Mouse (Mus musculus): ENCODE measurements around the gene Trio. TPM values are rescaled to one million over a fixed set of nuclear protein-coding genes. Genes with fewer than 3 reads are reported as not detected.

Trio gene
- total and polyA plus RNA-seq, 3 experiments: 0.66 TPM; not detected in 2

DNA sequence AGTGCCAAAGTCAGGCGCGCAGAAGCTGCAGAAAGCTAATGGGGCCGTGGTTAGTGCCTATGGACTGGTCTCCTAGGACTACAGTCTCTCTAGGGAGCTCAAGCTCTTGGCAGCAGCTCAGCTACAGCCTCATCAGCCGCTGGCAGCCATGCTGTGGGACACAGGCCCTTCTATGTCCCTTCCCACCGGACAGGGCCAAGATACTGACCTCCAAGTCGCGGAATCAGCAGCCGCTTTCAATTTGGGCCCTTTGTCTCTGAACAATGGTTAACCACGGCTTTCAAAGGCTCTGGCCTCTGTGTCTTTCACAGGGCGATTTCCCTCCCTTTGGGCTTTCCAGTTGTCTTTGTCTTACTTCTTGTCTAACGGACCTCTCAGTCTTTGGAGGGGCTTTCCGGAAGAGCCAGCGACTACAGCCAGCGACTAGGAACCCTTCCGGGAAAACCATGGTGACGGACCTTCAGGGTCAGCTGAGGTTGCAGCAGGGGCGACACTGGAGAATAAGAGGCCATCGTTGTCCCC lies 25.5 kb upstream of the Trio start:
- Histone ChIP-seq H3K27me3 (ENCODE audit: insufficient read depth, low read length) (no peaks in the 10 kb centered on the region), H3K4me1 (ENCODE audit: insufficient read depth, low read depth, low read length) (no peaks in the 10 kb centered on the region), H3K4me3 (ENCODE audit: low read depth, low read length) (no peak overlapping the region), H3K9me3 (replicated peaks) (peaks cover 32% of the 10 kb centered on the region), H3K36me3 (replicated peaks) (no peaks in the 10 kb centered on the region)
- DNase-seq (ENCODE audit: low spot score): no peak
- no peak for ATAC-seq (ENCODE audit: extremely low read depth, insufficient number of reproducible peaks, low FRiP score, poor library complexity, severe bottlenecking)
- TF ChIP-seq GATA1 (IDR thresholded peaks at IDR 0.05; ENCODE audit: borderline replicate concordance, low read length) (no peak), POLR2AphosphoS5 (IDR thresholded peaks at IDR 0.05; ENCODE audit: insufficient replicate concordance, low read depth, low read length) (no peak), TAL1 (conservative IDR thresholded peaks at IDR 0.05; ENCODE audit: low read depth, low read length) (no peak), GATA2 (IDR thresholded peaks at IDR 0.05; ENCODE audit: borderline replicate concordance, low read depth, low read length) (no peak), CTCF (IDR thresholded peaks at IDR 0.05; ENCODE audit: low read depth, low read length) (no peak)

DNA sequence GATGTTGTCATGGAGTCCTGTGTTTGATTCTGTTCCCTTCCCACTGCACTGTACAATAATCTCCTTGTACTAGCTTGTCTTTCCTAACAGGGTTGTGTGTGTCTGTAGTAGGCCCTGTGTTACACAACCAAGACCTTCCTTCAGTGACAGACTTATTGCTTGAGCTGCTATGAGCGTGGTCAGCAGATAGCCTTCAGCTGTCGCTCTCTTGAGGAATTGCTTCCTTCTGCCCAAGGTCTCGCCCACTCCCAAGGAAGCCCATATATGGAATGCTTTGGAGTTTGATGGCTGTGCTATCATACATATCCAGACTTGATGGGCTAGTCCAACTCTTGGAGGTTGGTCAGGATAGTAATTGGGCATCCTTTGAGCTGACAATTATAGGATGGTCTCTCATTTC lies 22.1 kb upstream of the Trio start:
- H3K36me3 ChIP-seq (replicated peaks): no peaks in the 10 kb centered on the region
- DNase-seq (ENCODE audit: low spot score) (no peak), ATAC-seq (ENCODE audit: extremely low read depth, insufficient number of reproducible peaks, low FRiP score, poor library complexity, severe bottlenecking) (no peak)
- no peak overlapping the region for H3K4me3 ChIP-seq (ENCODE audit: low read depth, low read length)
- no peaks in the 10 kb centered on the region for H3K4me1 ChIP-seq (ENCODE audit: insufficient read depth, low read depth, low read length)
- peaks cover 37% of the 10 kb centered on the region for H3K9me3 ChIP-seq (replicated peaks)
- no peaks in the 10 kb centered on the region for H3K27me3 ChIP-seq (ENCODE audit: insufficient read depth, low read length)
- TF ChIP-seq GATA1 (IDR thresholded peaks at IDR 0.05; ENCODE audit: borderline replicate concordance, low read length): no peak
- no peak for TF ChIP-seq POLR2AphosphoS5 (IDR thresholded peaks at IDR 0.05; ENCODE audit: insufficient replicate concordance, low read depth, low read length)
- no peak for TF ChIP-seq TAL1 (conservative IDR thresholded peaks at IDR 0.05; ENCODE audit: low read depth, low read length)
- no peak for TF ChIP-seq GATA2 (IDR thresholded peaks at IDR 0.05; ENCODE audit: borderline replicate concordance, low read depth, low read length)
- no peak for TF ChIP-seq CTCF (IDR thresholded peaks at IDR 0.05; ENCODE audit: low read depth, low read length)

DNA sequence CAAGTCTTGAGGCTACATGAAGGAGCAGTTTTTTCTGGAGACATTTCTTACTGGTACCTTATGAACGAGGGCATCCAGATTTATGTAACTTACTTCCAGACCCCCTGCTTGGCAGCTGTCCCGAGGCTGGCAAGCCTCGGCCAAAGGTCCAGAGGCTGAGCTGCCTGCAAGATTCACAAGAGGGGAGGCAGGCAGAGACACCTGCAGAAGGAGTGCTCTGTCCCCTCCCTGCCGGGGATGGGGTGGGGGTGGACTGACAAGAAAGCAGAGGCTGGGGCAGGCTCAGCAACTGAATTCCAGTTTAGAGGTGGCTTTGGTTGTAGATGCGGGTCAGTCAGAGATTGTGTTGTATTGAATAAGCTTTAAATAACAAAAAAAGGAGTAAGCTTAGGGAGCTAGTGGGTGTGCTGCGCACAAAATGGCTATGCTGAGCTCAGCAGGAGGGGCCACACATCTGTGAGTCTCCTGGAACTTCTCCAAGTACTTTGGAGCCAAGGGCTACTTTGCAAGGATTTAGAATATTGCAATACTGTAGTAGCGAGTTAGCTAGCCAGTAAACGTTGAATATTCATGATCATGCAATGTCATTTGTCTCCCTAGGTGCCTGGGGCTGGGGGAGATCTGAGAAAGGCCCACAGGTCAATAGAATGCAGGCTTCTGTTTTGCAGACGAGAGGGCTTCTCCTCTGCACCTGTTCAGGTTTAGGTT lies 15.7 kb upstream of the Trio start:
- ATAC-seq (ENCODE audit: extremely low read depth, insufficient number of reproducible peaks, low FRiP score, poor library complexity, severe bottlenecking) (no peak), DNase-seq (ENCODE audit: low spot score) (no peak)
- TF ChIP-seq GATA1 (IDR thresholded peaks at IDR 0.05; ENCODE audit: borderline replicate concordance, low read length) (no peak), GATA2 (IDR thresholded peaks at IDR 0.05; ENCODE audit: borderline replicate concordance, low read depth, low read length) (no peak), TAL1 (conservative IDR thresholded peaks at IDR 0.05; ENCODE audit: low read depth, low read length) (no peak), CTCF (IDR thresholded peaks at IDR 0.05; ENCODE audit: low read depth, low read length) (no peak), POLR2AphosphoS5 (IDR thresholded peaks at IDR 0.05; ENCODE audit: insufficient replicate concordance, low read depth, low read length) (no peak)
- no peak overlapping the region for H3K4me3 ChIP-seq (ENCODE audit: low read depth, low read length)
- no peaks in the 10 kb centered on the region for H3K4me1 ChIP-seq (ENCODE audit: insufficient read depth, low read depth, low read length)
- H3K27me3 ChIP-seq (ENCODE audit: insufficient read depth, low read length): no peaks in the 10 kb centered on the region
- peaks cover 43% of the 10 kb centered on the region for H3K9me3 ChIP-seq (replicated peaks)
- no peaks in the 10 kb centered on the region for H3K36me3 ChIP-seq (replicated peaks)

DNA sequence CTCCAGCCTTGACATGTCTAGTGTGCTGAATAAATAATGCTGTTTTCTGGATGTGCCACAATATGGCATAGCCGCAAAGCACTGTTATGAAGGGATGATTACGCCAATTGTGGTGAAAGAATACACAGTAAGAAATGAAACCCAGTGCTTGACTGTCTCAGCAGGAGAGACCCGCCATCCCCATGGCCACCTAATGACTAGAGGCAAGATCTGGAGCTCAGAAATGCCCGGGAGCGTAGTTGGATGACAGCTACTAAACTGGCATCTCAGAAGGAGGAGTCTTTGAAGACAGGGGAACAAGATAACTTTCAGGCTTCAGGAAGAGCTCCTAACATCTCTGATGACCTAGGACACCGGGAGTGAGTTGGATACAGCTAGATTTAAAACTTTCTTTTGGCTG lies 12.0 kb upstream of the Trio start:
- ATAC-seq (ENCODE audit: extremely low read depth, insufficient number of reproducible peaks, low FRiP score, poor library complexity, severe bottlenecking) (no peak), DNase-seq (ENCODE audit: low spot score) (no peak)
- Histone ChIP-seq H3K4me3 (ENCODE audit: low read depth, low read length) (no peak overlapping the region), H3K36me3 (replicated peaks) (no peaks in the 10 kb centered on the region), H3K27me3 (ENCODE audit: insufficient read depth, low read length) (no peaks in the 10 kb centered on the region), H3K9me3 (replicated peaks) (peaks cover 50% of the 10 kb centered on the region), H3K4me1 (ENCODE audit: insufficient read depth, low read depth, low read length) (no peaks in the 10 kb centered on the region)
- TF ChIP-seq TAL1 (conservative IDR thresholded peaks at IDR 0.05; ENCODE audit: low read depth, low read length) (no peak), GATA2 (IDR thresholded peaks at IDR 0.05; ENCODE audit: borderline replicate concordance, low read depth, low read length) (no peak), POLR2AphosphoS5 (IDR thresholded peaks at IDR 0.05; ENCODE audit: insufficient replicate concordance, low read depth, low read length) (no peak)

DNA sequence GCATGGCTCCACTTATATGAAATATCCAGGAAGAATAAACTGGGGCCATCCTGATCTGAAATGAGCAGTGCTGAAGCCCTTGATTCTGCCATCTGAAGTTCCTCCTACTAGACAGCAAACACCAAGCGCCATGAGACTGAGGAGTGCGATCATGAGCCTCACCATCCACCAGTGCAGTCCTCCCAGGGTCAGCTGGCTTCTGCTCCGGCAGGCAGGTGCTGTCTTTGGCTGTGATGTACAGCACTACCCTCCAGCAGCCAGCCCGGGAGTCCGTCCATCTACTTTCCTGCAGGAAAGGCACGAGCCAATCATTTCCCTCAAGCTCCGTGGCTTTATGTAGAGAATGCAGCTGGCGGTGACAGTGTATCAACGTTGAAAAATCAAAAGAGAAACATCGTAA lies 10.0 kb upstream of the Trio start:
- Histone ChIP-seq H3K9me3 (replicated peaks) (peaks cover 44% of the 10 kb centered on the region), H3K36me3 (replicated peaks) (no peaks in the 10 kb centered on the region), H3K4me3 (ENCODE audit: low read depth, low read length) (no peak overlapping the region), H3K27me3 (ENCODE audit: insufficient read depth, low read length) (no peaks in the 10 kb centered on the region), H3K4me1 (ENCODE audit: insufficient read depth, low read depth, low read length) (no peaks in the 10 kb centered on the region)
- ATAC-seq (ENCODE audit: extremely low read depth, insufficient number of reproducible peaks, low FRiP score, poor library complexity, severe bottlenecking): no peak
- no peak for TF ChIP-seq GATA2 (IDR thresholded peaks at IDR 0.05; ENCODE audit: borderline replicate concordance, low read depth, low read length)
- TF ChIP-seq CTCF (IDR thresholded peaks at IDR 0.05; ENCODE audit: low read depth, low read length): no peak
- no peak for TF ChIP-seq TAL1 (conservative IDR thresholded peaks at IDR 0.05; ENCODE audit: low read depth, low read length)
- no peak for TF ChIP-seq POLR2AphosphoS5 (IDR thresholded peaks at IDR 0.05; ENCODE audit: insufficient replicate concordance, low read depth, low read length)
- no peak for TF ChIP-seq GATA1 (IDR thresholded peaks at IDR 0.05; ENCODE audit: borderline replicate concordance, low read length)
- DNase-seq (ENCODE audit: low spot score): no peak

DNA sequence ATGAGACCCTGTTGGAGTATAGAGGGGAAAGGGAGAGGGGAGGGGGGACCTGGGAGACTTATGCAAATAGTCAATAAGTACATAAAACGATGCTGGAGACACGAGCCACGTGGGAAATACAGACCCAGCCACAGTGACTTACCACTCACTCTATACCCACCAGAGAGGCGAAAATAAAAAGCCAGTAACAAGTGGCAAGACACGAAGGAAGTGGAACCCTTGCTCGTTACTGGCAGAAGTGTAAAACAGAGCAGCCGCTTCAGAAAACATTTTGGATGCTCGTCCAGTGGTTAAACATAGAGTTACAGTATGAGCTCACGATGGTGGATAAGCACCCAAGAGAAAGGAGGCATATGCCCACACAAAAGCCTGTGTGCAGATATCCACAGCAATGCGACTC lies 9.0 kb upstream of the Trio start:
- ATAC-seq (ENCODE audit: extremely low read depth, insufficient number of reproducible peaks, low FRiP score, poor library complexity, severe bottlenecking) (no peak), DNase-seq (ENCODE audit: low spot score) (no peak)
- Histone ChIP-seq H3K27me3 (ENCODE audit: insufficient read depth, low read length) (no peaks in the 10 kb centered on the region), H3K36me3 (replicated peaks) (no peaks in the 10 kb centered on the region), H3K4me3 (ENCODE audit: low read depth, low read length) (no peak overlapping the region), H3K4me1 (ENCODE audit: insufficient read depth, low read depth, low read length) (no peaks in the 10 kb centered on the region), H3K9me3 (replicated peaks) (peaks cover 48% of the 10 kb centered on the region)
- TF ChIP-seq POLR2AphosphoS5 (IDR thresholded peaks at IDR 0.05; ENCODE audit: insufficient replicate concordance, low read depth, low read length) (no peak), CTCF (IDR thresholded peaks at IDR 0.05; ENCODE audit: low read depth, low read length) (no peak), GATA1 (IDR thresholded peaks at IDR 0.05; ENCODE audit: borderline replicate concordance, low read length) (no peak), TAL1 (conservative IDR thresholded peaks at IDR 0.05; ENCODE audit: low read depth, low read length) (no peak), GATA2 (IDR thresholded peaks at IDR 0.05; ENCODE audit: borderline replicate concordance, low read depth, low read length) (no peak)

Data from G1E (cell line).